Mouse (Mus musculus) bone marrow macrophage, adult 2 months (primary cell): ENCODE data around the gene Creg1. TPM values are rescaled to one million over a fixed set of nuclear protein-coding genes. Genes with fewer than 3 reads are reported as not detected.

Experiments used
- H3K27ac ChIP-seq: 2 replicates; pipeline ENCODE4 v1.5.1; 2012; ENCODE audit warnings: low read depth, low read length; ENCODE audit not compliant: insufficient read depth
- H3K4me1 ChIP-seq: 2 replicates; pipeline ENCODE4 v1.6.1; 2012; ENCODE audit warnings: low read length; ENCODE audit not compliant: control insufficient read depth, insufficient read depth
- H3K4me3 ChIP-seq: 2 replicates; pipeline ENCODE4 v1.5.1; 2012; ENCODE audit warnings: mild to moderate bottlenecking, low read length, moderate library complexity; ENCODE audit not compliant: insufficient read depth
- CTCF ChIP-seq: IDR thresholded peaks from 2 replicates; pipeline ENCODE4 v1.5.1; 2012; ENCODE audit warnings: low read depth, mild to moderate bottlenecking, low read length, moderate library complexity
- POLR2A ChIP-seq: IDR thresholded peaks from 2 replicates; pipeline ENCODE4 v1.6.1; 2012; ENCODE audit warnings: mild to moderate bottlenecking, low read depth, low read length, borderline replicate concordance
- polyA plus RNA-seq: library from polyadenylated mRNA; stranded (reverse); fragments of >200 nt; gene quantifications from 2 replicates; pipeline ENCODE4 v1.2.4, GENCODE M21; 2012; ENCODE audit not compliant: missing spikeins, insufficient read depth, insufficient read length

Gene Creg1
- 889 and 906 TPM in 2 replicates for polyA plus RNA-seq

DNA sequence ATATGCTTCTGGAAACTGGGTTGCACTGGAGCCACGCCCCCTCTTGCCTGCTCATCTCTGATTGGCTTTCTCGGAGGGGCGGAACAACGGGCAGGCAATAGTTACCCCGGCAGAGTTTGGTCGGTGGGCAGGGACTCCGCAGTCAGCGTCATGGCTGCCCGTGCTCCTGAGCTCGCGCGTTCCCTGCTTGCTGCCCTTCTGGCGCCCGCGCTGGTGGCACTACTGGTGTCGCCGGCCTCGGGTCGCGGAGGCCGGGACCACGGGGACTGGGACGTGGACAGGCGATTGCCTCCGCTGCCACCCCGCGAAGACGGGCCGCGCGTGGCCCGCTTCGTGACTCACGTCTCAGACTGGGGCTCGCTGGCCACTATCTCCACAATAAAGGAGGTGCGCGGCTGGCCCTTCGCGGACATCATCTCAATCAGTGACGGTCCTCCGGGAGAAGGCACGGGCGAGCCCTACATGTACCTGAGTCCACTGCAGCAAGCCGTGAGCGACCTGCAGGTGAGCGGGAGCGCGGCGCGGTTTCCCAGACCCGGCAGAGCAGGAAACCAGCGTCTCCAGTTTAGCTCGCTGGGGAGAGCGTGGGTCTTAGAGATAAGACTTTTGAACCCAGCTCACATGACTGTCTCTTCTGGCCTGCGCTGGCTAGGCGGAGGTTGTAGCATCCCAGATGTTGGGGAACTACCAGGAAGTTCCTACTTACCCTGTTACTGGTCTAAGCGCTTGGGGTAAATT, at the start of gene Creg1:
Gene Creg1, plus strand, starts transcription at position 112 of the 738 bp plus-strand sequence.
- Histone ChIP-seq H3K27ac (peak within 1 kb of the TSS; percentile 91), H3K4me3 (peak within 1 kb of the TSS; percentile 78), H3K4me1 (peaks cover 31% of the 10 kb centered on the region)
- TF ChIP-seq CTCF (no peak), POLR2A (no peak; the same call in 1 of the 2 replicates)

DNA sequence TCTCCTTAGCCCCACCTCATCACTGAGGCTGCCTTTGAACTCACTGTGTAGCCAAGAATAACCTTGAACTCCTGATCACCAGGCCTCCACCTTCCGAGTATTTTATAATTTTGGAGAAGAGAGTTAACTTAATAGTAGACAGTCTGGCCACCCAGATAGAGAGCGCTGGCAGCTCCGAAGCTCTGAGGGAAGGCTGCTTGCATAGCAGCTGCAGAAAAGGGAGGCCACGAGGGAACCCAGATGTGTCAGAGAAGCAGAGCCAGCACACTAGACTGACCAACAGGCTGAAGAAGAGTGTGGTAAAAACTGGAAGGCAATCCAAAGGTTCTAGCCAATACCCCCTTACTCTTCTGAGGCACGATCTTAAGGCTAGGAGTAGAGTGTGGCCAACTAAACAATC, 49.7 kb upstream of the Creg1 start:
- peaks cover 22% of the 10 kb centered on the region for H3K4me1 ChIP-seq
- TF ChIP-seq CTCF: no peak
- TF ChIP-seq POLR2A: no peak
- H3K4me3 ChIP-seq: no peak overlapping the region
- H3K27ac ChIP-seq: no peak overlapping the region

DNA sequence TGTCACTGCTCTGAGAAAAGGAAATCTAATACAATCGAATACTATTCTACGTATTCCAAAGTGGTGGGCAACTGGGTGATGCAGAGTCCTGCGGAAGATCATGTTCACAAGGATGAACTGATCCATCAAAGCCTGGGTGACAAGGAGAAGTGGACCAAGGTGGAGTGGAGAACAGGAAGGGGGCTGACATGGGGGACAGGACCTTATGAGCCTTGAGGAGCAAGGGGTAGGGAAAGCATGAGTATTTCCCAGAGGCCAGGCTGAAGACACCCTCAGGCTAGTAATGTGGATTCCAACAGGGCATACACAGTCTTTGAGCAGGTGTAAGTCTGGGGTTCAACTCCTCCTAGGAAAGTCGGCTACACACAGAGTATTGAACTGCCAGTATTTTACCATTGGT, 47.1 kb upstream of the Creg1 start:
- TF ChIP-seq CTCF: no peak
- no peak for TF ChIP-seq POLR2A
- H3K4me1 ChIP-seq: peaks cover 20% of the 10 kb centered on the region
- no peak overlapping the region for H3K4me3 ChIP-seq
- H3K27ac ChIP-seq: no peak overlapping the region

DNA sequence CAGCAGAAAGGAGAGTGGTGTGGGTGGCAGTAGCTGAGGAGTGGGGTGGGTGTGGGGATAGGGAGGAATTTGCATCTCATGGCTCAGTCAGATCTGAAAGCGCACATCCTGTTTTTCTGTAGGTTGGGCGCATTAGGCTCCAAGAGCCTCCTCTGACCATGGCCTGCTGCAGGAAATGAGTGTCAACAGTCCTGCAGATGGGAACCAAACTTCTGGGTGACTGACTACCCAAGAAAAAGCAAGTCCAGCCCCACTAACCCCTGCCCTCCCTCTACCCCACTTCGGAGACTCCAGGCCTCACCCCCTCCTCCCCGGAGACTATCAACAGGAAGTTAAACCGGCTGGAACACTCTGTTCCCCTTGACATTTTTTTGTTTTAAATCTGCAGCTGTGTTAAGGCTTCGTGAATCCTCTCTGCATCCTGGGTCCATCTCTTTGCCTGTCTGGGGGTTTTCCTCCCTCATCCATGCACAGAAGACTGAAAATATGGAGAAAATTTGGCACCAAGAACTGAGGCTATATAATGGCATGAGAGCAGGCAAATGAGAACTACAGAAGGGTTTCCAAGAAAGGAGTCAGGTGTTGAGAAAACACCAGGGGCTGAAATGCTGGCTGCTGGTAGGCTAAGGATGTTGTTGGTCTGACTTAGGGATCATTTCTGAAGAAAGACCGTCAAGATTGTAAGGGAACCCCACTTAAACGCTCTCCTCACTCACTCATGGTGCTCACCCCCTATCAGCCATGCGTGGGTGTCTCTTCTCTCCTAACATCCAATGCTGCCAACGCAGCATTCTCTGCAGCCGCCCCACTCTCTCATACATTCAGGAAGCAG, 45.6 kb upstream of the Creg1 start:
- TF ChIP-seq CTCF: no peak
- no peak for TF ChIP-seq POLR2A

DNA sequence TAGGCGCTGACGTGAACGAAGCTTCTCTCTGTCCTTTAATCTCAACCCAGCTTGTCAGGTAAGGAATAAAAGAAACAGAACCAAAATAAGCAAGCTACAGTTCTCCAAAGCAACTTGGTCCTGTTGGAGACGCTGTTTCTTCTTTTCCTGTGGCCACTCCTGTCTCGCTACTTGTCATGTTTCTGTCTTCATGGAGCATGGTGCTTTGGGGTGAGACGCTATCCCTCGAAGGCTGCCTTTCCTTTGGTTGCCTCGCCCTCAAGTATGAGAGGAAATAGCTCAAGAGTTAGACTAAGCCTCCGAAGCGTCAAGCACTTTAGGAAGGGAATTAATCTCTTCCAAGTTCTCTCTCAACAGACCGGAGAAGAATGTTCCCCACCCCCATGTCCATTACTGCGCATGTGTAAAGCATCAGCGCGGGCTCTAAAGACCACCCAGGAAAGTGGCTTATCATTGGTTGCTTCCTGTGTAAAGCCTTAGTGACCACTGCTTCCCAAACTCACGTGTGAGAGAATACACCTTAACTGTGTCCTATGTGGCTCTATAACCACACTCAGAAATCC, 44.9 kb upstream of the Creg1 start:
- Histone ChIP-seq H3K27ac (peak overlapping the region; percentile 91), H3K4me3 (peak overlapping the region; percentile 31)

More for the DNA sequence above, 45.6 kb upstream of the Creg1 start:
- peak overlapping the region; percentile 21 for H3K4me3 ChIP-seq
- H3K27ac ChIP-seq: peak overlapping the region; percentile 91
- H3K4me1 ChIP-seq: peaks cover 20% of the 10 kb centered on the region

DNA sequence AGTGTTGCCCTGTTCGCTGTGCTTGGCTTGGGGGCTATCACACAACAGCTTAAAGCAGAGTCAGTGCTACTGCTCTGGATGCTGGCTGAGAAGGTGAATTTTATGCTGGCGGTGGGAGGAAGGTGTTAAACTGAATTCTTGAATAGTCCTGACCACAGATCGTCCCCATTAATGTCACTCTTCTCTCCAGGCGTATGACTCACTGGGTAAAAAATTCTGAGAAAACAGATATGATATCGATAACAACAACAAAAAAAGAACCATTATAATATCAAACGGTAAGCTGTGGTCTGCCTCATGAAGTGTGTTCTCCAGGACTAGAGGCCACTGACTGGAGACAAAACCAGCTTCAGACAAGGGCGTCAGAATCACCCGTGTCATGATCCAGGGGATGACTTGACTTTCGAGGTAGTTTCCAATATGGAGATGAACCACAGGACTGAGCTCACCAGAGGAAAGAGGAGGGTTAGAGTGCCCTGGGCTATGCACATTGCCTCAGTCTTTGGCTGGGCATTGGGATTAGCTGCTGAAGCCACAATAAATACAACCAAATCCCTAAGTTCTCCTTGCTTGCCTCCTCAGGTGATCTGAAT, 40.9 kb upstream of the Creg1 start:
- H3K4me1 ChIP-seq: peaks cover 11% of the 10 kb centered on the region
- TF ChIP-seq CTCF (no peak), POLR2A (no peak)
- no peak overlapping the region for H3K27ac ChIP-seq
- no peak overlapping the region for H3K4me3 ChIP-seq

More for the DNA sequence above, 44.9 kb upstream of the Creg1 start:
- TF ChIP-seq CTCF (no peak), POLR2A (no peak)
- H3K4me1 ChIP-seq: peaks cover 20% of the 10 kb centered on the region

DNA sequence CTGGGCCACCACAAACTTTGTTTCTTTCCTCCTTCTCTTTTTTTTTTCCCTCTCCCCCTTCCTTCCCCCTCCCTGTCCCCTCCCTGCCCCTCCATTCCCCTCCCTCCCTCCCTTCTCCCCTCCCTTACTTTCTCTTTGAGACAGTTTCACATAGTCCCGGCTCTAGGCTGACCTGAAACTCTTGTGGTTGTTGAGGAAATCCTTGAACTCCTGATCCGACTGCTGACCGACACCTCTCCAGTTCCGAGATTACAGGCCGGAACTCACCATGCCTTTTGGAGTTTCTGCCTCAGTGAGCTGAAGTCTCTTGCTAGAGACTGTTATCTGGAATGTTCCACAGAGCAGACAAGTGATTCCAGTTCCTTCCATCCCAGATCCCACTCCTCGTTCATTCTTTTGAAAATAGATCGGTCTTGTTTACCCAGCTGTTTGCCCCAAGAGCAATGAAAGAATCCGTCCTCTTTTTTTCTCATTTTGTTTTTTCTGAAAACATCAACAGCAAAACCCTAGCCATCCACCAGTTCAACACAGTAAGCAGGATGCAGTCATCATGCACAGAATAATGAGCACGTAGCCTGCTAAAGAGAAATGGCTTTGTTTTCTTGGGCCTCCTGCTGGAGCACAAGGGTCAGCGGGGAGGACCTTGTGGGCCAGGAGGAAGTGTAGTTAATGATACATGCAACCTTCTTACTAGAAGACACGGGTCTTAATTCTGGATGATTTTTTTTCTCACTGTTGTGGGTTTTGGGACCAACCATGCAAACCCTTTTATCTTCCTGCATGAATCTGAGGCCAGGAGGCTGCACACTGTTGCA, 39.1 kb upstream of the Creg1 start:
- no peak for TF ChIP-seq POLR2A
- TF ChIP-seq CTCF: no peak
- H3K4me1 ChIP-seq: no peaks in the 10 kb centered on the region
- no peak overlapping the region for H3K27ac ChIP-seq
- H3K4me3 ChIP-seq: no peak overlapping the region

DNA sequence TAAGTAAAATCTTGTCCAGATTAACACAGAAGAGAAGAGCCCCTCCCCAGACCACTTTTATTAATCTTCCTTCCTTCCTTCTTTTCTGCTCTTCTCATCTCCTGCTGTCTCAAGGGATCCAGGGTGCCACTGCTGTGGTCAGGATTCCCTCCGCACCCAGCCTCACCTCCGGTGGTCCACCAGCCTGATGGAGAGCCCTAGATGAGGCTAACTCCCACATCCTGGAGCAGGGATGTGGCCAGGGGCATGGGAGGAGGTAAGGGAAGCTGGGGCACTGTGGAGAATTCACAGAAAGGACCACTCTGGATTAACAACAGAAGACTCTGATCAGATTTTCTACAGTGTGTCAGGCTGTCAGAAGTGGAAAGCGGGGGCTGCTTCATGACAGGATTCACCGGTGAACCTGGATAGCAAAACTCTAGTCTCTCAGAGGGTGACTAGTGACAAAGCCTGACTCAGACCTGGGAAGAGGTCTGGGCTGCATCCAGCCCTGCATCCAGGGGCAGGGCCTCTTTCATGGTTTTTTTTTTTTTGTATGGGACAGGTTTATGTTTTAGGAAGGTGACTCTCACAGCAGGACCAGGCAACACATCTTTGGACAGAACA, 38.4 kb upstream of the Creg1 start:
- H3K4me1 ChIP-seq: no peaks in the 10 kb centered on the region
- TF ChIP-seq POLR2A: no peak
- TF ChIP-seq CTCF: no peak
- H3K27ac ChIP-seq: no peak overlapping the region
- no peak overlapping the region for H3K4me3 ChIP-seq
